Mouse (Mus musculus) hindbrain, embryonic 14.5 days (tissue): ENCODE measurements around the gene Cep170b. TPM values are rescaled to one million over a fixed set of nuclear protein-coding genes. Genes with fewer than 3 reads are reported as not detected.

Source experiments
- ATAC-seq: fragments of 200-750 bp; cut with Nextera tagmentation; 2 replicates; pipeline ENCODE4 v1.8.0; 2017; ENCODE audit warnings: moderate number of reproducible peaks, mild to moderate bottlenecking, moderate TSS enrichment, moderate library complexity; ENCODE audit not compliant: low FRiP score
- DNase-seq: peaks from one replicate; pipeline ENCODE4 v3.0.0-alpha.2; 2015; ENCODE audit warnings: low spot score
- H3K27ac ChIP-seq: fragments of 300-500 bp; sonication (generic); 2 replicates; pipeline ENCODE4 v1.5.1; 2014; ENCODE audit warnings: mild to moderate bottlenecking, moderate library complexity
- H3K27me3 ChIP-seq: fragments of 300-500 bp; sonication (generic); 2 replicates; pipeline ENCODE4 v1.6.1; 2014; ENCODE audit warnings: mild to moderate bottlenecking, low read length, mixed read lengths; ENCODE audit not compliant: control insufficient read depth, insufficient read depth
- H3K36me3 ChIP-seq: fragments of 300-500 bp; sonication (generic); replicated peaks from 2 replicates; pipeline ENCODE4 v1.6.1; 2014; ENCODE audit not compliant: control insufficient read depth, insufficient read depth
- H3K4me1 ChIP-seq: fragments of 300-500 bp; sonication (generic); replicated peaks from 2 replicates; pipeline ENCODE4 v1.6.1; 2014; ENCODE audit warnings: antibody characterized with exemption, low read length, mixed read lengths; ENCODE audit not compliant: control insufficient read depth, insufficient read depth
- H3K4me2 ChIP-seq: fragments of 300-500 bp; sonication (generic); replicated peaks from 2 replicates; pipeline ENCODE4 v1.6.1; 2014; ENCODE audit warnings: mild to moderate bottlenecking, moderate library complexity
- H3K4me3 ChIP-seq: fragments of 300-500 bp; sonication (generic); replicated peaks from 2 replicates; pipeline ENCODE4 v1.5.1; 2014; ENCODE audit warnings: mild to moderate bottlenecking, low read length
- H3K9ac ChIP-seq: fragments of 300-500 bp; sonication (generic); 2 replicates; pipeline ENCODE4 v1.6.1; 2014
- H3K9me3 ChIP-seq: fragments of 300-500 bp; sonication (generic); 2 replicates; pipeline ENCODE4 v1.6.1; 2016; ENCODE audit warnings: low read length; ENCODE audit not compliant: control insufficient read depth
- WGBS: fragments of 180-500 bp; shearing (Covaris S2); extraction: QIAGEN DNeasy Blood & Tissue Kit; methylation state at CpG from one replicate; pipeline ENCODE4 v1.1.7; 2014; 5-methylcytosine and 5-hydroxymethylcytosine counted together
- polyA plus RNA-seq: library from polyadenylated mRNA; unstranded; fragments of >200 nt; fragmentation: Nextera tagmentation; extraction: Ambion mirVana; gene quantifications from 2 replicates; pipeline ENCODE4 v1.2.1, GENCODE M21; 2014

Gene Cep170b
- polyA plus RNA-seq, result 39.5 and 41.9 TPM in 2 replicates

DNA sequence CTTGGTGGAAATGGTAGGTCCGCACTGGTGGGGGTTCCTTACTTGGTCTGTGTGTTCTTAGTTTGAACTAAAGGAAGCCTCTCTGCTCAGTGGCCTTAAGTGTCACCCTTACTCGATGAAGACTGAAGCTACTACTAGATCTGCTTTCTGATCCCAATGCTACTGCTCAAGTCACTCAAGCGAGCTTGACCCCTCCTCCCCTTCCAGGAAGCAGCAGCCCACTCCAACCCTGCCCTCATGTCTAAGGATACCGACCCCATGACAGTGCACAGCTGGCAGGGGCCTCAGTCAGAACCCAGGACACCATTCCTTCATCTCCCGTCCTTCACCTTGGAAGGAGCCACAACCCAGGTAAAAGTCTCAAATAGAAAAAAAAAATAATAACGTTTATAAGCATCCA, at the start of gene Cep170b:
Cep170b (plus strand) TSS at position 240 of the 400 bp plus-strand sequence.
- no peaks in the 10 kb centered on the region for H3K9me3 ChIP-seq
- H3K9ac ChIP-seq, result peak within 1 kb of the TSS; percentile 94
- peaks cover 8% of the 10 kb centered on the region; the same call in 1 of the 2 replicates for H3K36me3 ChIP-seq
- H3K4me1 ChIP-seq, result peaks cover 37% of the 10 kb centered on the region
- H3K4me3 ChIP-seq, result peak within 1 kb of the TSS; percentile 89
- no peak for DNase-seq
- WGBS, result 70% methylated on average over 6 of the region's 6 CpGs
- no peak within 1 kb of the TSS; the same call in 1 of the 2 replicates for H3K27ac ChIP-seq
- H3K27me3 ChIP-seq, result peaks cover 11% of the 10 kb centered on the region
- ATAC-seq, result no peak
- peak within 1 kb of the TSS; percentile 84 for H3K4me2 ChIP-seq

DNA sequence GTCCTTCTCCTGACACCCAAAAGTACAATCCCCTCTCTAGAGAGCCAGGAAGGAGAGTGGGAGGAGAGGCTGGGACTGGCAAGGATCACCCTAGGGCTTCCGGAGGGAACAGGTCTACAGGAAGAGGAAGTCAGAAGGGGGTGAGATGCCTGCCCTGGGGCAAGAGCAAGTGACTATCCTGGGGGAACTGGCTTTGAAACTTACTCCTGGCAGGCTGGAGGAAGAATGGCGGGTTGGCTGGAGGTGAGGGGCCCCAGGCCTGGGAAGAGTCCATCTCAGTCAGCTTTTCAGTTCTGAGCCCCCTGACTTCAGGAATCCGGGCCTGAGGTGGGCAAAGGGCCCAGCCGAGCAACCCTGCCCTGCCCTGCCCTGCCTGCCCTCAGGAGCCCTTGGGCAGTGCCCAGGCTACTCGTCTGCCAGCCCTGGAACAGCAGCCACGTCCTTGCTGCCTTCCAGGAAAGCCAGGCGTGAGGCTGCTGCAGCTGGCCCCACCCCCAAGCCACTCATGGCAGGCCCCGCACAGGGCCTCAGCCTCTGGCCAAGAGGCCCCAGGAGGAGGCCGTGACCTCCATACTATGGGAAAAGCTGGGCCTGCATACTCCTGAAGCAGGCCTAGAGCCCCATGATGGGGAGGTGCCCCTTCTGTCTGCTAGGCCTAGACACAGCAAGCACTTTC, 49.4 kb upstream of the Cep170b start:
- Histone ChIP-seq H3K4me3 (no peak overlapping the region), H3K27me3 (no peaks in the 10 kb centered on the region), H3K36me3 (peaks cover 48% of the 10 kb centered on the region), H3K27ac (no peak overlapping the region), H3K4me2 (peak overlapping the region; percentile 79), H3K9me3 (no peaks in the 10 kb centered on the region), H3K4me1 (peaks cover 43% of the 10 kb centered on the region), H3K9ac (peak overlapping the region; percentile 4; the same call in 1 of the 2 replicates)
- ATAC-seq (no peak), DNase-seq (no peak)
- WGBS, result 39% methylated on average over 9 of the region's 9 CpGs

DNA sequence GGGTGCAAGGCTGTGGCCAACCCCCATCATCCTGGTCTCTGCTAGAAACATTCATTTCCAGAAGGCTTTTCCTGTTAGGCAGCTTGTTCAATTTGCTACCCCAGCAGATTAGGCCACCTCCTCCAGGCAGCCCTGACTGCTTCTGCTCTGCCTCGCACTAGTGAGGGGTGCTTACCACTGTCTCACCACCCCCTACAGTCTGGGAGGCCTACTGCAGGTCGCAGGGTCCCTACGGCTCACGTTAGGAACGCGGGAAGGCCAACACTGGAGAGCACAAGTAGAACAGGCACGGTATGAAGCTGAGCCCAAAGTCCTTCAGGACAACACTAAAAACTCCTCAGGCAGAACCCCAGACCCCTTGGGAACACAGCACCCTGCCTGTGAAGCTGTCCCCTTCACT, 48.4 kb upstream of the Cep170b start:
- WGBS, result 78% methylated on average over 7 of the region's 7 CpGs
- Histone ChIP-seq H3K4me3 (peak overlapping the region; percentile 96), H3K27ac (no peak overlapping the region), H3K4me2 (peak overlapping the region; percentile 79), H3K9me3 (no peaks in the 10 kb centered on the region), H3K27me3 (no peaks in the 10 kb centered on the region), H3K36me3 (peaks cover 43% of the 10 kb centered on the region), H3K4me1 (peaks cover 39% of the 10 kb centered on the region), H3K9ac (peak overlapping the region; percentile 99; the same call in 1 of the 2 replicates)
- ATAC-seq (no peak), DNase-seq (no peak)

- WGBS, result 4% methylated on average over 21 of the region's 21 CpGs
Measured at GRCm38 (mm10) chr12:112672744-112673575, 47.3 kb upstream of the Cep170b start.

DNA sequence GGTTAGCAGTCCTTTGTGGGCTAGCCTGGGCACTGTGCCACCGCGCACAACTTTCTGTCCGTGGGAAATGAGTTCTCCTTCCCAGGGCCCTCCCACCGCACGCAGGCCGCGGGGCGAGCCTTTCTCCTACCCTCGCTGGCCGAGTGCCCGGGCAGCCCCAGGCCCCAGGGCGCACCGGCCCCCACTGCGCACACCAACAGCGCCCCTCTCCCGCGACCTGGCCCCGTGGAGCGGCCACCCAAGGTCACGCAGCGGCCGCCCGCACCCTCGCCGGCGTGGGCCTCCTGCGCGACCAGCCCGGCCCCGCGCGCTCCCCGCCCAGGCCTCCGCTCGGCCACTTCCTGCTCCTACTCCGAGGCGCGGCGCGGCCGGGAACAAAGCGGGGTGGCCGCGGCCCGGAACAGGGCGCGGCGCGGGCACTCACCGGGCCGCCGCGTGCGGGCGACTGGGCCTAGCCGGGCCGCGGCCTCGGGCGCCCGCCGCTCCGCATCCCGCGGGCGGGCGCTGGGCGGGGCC, 46.6 kb upstream of the Cep170b start:
- Histone ChIP-seq H3K4me3 (peak overlapping the region; percentile 96), H3K27me3 (peaks cover 7% of the 10 kb centered on the region; the same call in 1 of the 2 replicates), H3K36me3 (peaks cover 26% of the 10 kb centered on the region), H3K4me1 (peaks cover 43% of the 10 kb centered on the region), H3K9me3 (no peaks in the 10 kb centered on the region), H3K27ac (peak overlapping the region; percentile 96), H3K9ac (peak overlapping the region; percentile 99), H3K4me2 (peak overlapping the region; percentile 79)
- WGBS, result under 1% methylated on average over 64 of the region's 68 CpGs
- DNase-seq, result no peak
- 0 out of 2 replicates have a peak, but pooled peaks have one; percentile 16 for ATAC-seq

More at GRCm38 (mm10) chr12:112672744-112673575, 47.3 kb upstream of the Cep170b start:
- Histone ChIP-seq H3K4me3 (peak overlapping the region; percentile 96), H3K9me3 (no peaks in the 10 kb centered on the region), H3K27ac (peak overlapping the region; percentile 96), H3K27me3 (peaks cover 3% of the 10 kb centered on the region; the same call in 1 of the 2 replicates), H3K36me3 (peaks cover 32% of the 10 kb centered on the region), H3K9ac (peak overlapping the region; percentile 99), H3K4me2 (peak overlapping the region; percentile 79), H3K4me1 (peaks cover 37% of the 10 kb centered on the region)
- ATAC-seq (0 out of 2 replicates have a peak, but pooled peaks have one; percentile 3), DNase-seq (no peak)

DNA sequence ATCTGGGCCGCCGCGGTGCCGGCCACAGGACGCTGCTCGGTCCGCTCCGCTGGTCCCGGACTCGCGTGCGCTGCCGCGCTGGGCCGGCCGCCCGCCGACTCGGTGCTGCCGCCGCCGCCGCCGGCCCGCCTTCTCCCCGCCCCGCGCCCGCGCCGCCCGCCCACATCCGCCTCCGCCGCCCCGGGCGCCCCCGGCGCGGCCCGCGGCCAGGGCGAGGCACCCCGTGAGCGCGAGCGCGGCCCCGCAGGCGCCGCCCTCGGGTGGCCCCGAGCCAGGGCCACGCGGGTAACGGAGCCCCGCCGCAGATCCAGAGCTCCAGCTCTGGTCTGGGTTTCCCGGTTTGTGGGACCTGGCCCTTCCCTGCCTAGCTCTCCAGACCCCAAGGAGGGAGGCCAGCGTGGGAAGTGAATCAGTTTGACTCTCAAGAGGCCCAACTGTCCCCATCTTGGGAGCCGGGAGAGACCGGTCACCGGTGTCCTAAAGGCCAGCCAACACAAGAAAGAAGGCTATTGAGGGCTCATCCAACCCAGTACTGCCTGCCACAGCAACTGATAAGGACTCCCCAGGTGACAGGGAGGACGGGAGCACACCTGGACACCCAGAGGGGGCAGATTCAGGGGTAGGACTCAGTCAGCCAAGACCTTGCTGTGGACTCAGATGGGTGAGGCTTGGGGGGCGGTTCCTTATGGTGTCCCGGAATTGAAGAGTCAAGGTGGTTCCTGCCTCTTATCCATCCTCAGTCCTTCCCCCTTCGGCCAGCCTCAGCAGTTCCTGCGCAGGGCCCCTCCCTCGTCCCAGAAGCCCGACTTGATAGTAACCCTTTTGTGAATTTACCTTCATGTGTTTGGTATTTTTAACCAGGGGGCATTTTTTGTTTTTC, 45.9 kb upstream of the Cep170b start, which contains the start of gene Akt1:
Akt1 (minus strand) TSS at position 753 of the 880 bp plus-strand sequence.
- peaks cover 13% of the 10 kb centered on the region for H3K27me3 ChIP-seq
- H3K9me3 ChIP-seq, result no peaks in the 10 kb centered on the region
- H3K9ac ChIP-seq, result peak within 1 kb of the TSS; percentile 99
- peaks cover 50% of the 10 kb centered on the region for H3K4me1 ChIP-seq
- WGBS, result under 1% methylated on average over 36 of the region's 70 CpGs
- DNase-seq, result no peak
- peak within 1 kb of the TSS; percentile 96 for H3K27ac ChIP-seq
- peak; percentile 21 for ATAC-seq
- peak within 1 kb of the TSS; percentile 96 for H3K4me3 ChIP-seq
- H3K4me2 ChIP-seq, result peak within 1 kb of the TSS; percentile 79
- H3K36me3 ChIP-seq, result peaks cover 18% of the 10 kb centered on the region

- Histone ChIP-seq H3K9ac (peak overlapping the region; percentile 99; the same call in 1 of the 2 replicates), H3K4me2 (peak overlapping the region; percentile 79), H3K4me1 (peaks cover 52% of the 10 kb centered on the region), H3K4me3 (peak overlapping the region; percentile 96), H3K9me3 (no peaks in the 10 kb centered on the region), H3K36me3 (peaks cover 7% of the 10 kb centered on the region), H3K27me3 (peaks cover 23% of the 10 kb centered on the region), H3K27ac (peak overlapping the region; percentile 96)
- DNase-seq (peak; percentile 89), ATAC-seq (peak; percentile 42)
- 15% methylated on average over 18 of the region's 18 CpGs for WGBS
Measured at GRCm38 (mm10) chr12:112675245-112676035, 44.8 kb upstream of the Cep170b start.

- H3K4me3 ChIP-seq, result no peak overlapping the region
- H3K36me3 ChIP-seq, result no peaks in the 10 kb centered on the region
- no peak overlapping the region for H3K4me2 ChIP-seq
- peaks cover 26% of the 10 kb centered on the region for H3K27me3 ChIP-seq
- H3K9me3 ChIP-seq, result no peaks in the 10 kb centered on the region
- ATAC-seq (no peak), DNase-seq (no peak)
- no peak overlapping the region for H3K27ac ChIP-seq
- WGBS, result 54% methylated on average over 5 of the region's 5 CpGs
- H3K9ac ChIP-seq, result no peak overlapping the region
- peaks cover 36% of the 10 kb centered on the region for H3K4me1 ChIP-seq
Measured at GRCm38 (mm10) chr12:112677076-112677475, 43.2 kb upstream of the Cep170b start.
